Mouse (Mus musculus) embryonic facial prominence, embryonic 13.5 days (tissue): Measurements from ENCODE around the gene Vmn1r62. TPM values are rescaled to one million over a fixed set of nuclear protein-coding genes. Genes with fewer than 3 reads are reported as not detected.
"Not testable (repeated sequence)": the region's sequence is repeated elsewhere in the genome, so short reads cannot be mapped to it uniquely, and the experiment has no call there.

Experiments
- ATAC-seq: fragments of 200-750 bp; cut with Nextera tagmentation; 2 replicates; pipeline ENCODE4 v1.8.0; 2017; ENCODE audit warnings: low read depth; ENCODE audit not compliant: insufficient number of reproducible peaks, insufficient read depth, low FRiP score, low TSS enrichment
- H3K27ac ChIP-seq: fragments of 300-500 bp; sonication (generic); 2 replicates; pipeline ENCODE4 v1.5.1; 2015; ENCODE audit warnings: moderate library complexity, mild to moderate bottlenecking, inconsistent platforms
- H3K27me3 ChIP-seq: fragments of 300-500 bp; sonication (generic); 2 replicates; pipeline ENCODE4 v1.6.1; 2015; ENCODE audit warnings: mild to moderate bottlenecking, inconsistent platforms
- H3K36me3 ChIP-seq: fragments of 300-500 bp; sonication (generic); 2 replicates; pipeline ENCODE4 v1.6.1; 2015; ENCODE audit warnings: mild to moderate bottlenecking, inconsistent platforms
- H3K4me1 ChIP-seq: fragments of 300-500 bp; sonication (generic); 2 replicates; pipeline ENCODE4 v1.6.1; 2015; ENCODE audit warnings: inconsistent platforms
- H3K4me2 ChIP-seq: fragments of 300-500 bp; sonication (generic); 2 replicates; pipeline ENCODE4 v1.6.1; 2015; ENCODE audit warnings: moderate library complexity, mild to moderate bottlenecking, inconsistent platforms
- H3K4me3 ChIP-seq: fragments of 300-500 bp; sonication (generic); 2 replicates; pipeline ENCODE4 v1.5.1; 2015; ENCODE audit warnings: mild to moderate bottlenecking, inconsistent platforms
- H3K9ac ChIP-seq: fragments of 300-500 bp; sonication (generic); 2 replicates; pipeline ENCODE4 v1.6.1; 2015; ENCODE audit warnings: mild to moderate bottlenecking, inconsistent platforms
- H3K9me3 ChIP-seq: fragments of 300-500 bp; sonication (generic); 2 replicates; pipeline ENCODE4 v1.6.1; 2016; ENCODE audit warnings: inconsistent platforms
- WGBS: fragments of 180-500 bp; shearing (Covaris S2); methylation state at CpG from one replicate; pipeline ENCODE4 v1.1.7; 2015; ENCODE audit warnings: mixed read lengths; 5-methylcytosine and 5-hydroxymethylcytosine counted together
- polyA plus RNA-seq: library from polyadenylated mRNA; unstranded; fragments of >200 nt; fragmentation: Nextera tagmentation; extraction: Ambion mirVana; gene quantifications from 2 replicates; pipeline ENCODE4 v1.2.1, GENCODE M21; 2015

Vmn1r62 gene
- polyA plus RNA-seq = not detected in 2 replicates

DNA sequence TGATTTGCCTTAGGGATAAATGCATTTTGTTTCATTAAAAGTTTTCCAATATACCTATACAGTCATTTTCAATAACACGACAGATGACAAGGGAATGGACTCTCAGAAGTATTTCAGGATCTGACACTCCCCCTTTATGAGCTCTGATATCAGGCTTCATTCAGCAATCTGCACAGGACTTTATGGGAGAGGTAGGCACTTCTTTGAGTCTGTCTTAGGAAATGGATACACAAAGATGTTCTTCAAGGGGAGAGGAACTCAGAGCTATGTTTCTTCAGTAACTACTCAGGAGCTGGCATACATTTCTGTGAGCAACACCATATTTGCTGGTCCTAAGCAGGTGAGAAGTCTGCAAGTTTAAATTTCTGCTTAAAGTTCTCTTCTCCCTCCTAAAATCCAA, at the start of gene Vmn1r62:
Vmn1r62 (plus strand) TSS at position 301 of the 400 bp plus-strand sequence.
- H3K27me3 ChIP-seq, H3K4me3 ChIP-seq, ATAC-seq, H3K4me2 ChIP-seq, H3K27ac ChIP-seq, H3K4me1 ChIP-seq, H3K9me3 ChIP-seq, H3K36me3 ChIP-seq, H3K9ac ChIP-seq: not testable (repeated sequence)
- WGBS = no CpG with 5 or more reads among the region's 1 CpGs

Other genes with a start within 250 kb of the Vmn1r62 start
- gene Vmn1r59, start 216.9 kb upstream of the Vmn1r62 start, polyA plus RNA-seq = not detected in 2 replicates
- gene Vmn2r28, start 179.7 kb upstream of the Vmn1r62 start, polyA plus RNA-seq = not detected in 2 replicates
- not detected in 2 replicates for gene Vmn1r60, start 126.3 kb upstream of the Vmn1r62 start, polyA plus RNA-seq
- not detected in 2 replicates for gene Vmn1r61, start 60.3 kb upstream of the Vmn1r62 start, polyA plus RNA-seq
- not detected in 2 replicates for gene Vmn1r63, start 131.8 kb downstream of the Vmn1r62 start, polyA plus RNA-seq
- gene Vmn1r64, start 210.9 kb downstream of the Vmn1r62 start, polyA plus RNA-seq = not detected in 2 replicates